Mouse (Mus musculus) cerebellum, adult 9-10 months (tissue): ENCODE measurements around the gene Gm9268.
"Not testable (repeated sequence)": the region's sequence is repeated elsewhere in the genome, so short reads cannot be mapped to it uniquely, and the experiment has no call there.

Experiments used
- DNase-seq: peaks from one replicate; pipeline ENCODE4 v3.0.0; 2022

The Gm9268 gene

DNA sequence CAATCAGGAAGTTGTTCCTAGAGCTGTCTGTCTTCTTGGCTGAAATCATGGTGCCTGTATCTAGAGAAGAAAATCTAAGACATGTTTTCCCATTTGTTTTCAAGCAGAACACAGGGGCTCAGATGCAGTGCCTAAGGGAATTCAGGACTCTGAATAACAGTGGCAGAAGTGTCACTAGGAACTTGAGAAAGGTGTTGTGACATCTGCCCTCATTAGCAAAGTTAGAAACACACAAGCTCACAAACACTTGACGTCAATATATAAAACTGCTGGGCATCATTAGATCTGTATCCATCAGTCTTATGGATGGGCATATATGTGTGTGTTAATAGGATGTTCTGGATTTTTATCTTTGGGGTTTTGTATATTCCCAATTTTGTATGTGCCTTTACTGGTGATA is at the start of gene Gm9268:
Gene Gm9268, plus strand, starts transcription at position 301 of the 400 bp plus-strand sequence.
- not testable (repeated sequence) for DNase-seq

- DNase-seq: no peak
Measured at GRCm38 (mm10) chr7:42980098-42980497, 38.5 kb upstream of the Gm9268 start.

DNA sequence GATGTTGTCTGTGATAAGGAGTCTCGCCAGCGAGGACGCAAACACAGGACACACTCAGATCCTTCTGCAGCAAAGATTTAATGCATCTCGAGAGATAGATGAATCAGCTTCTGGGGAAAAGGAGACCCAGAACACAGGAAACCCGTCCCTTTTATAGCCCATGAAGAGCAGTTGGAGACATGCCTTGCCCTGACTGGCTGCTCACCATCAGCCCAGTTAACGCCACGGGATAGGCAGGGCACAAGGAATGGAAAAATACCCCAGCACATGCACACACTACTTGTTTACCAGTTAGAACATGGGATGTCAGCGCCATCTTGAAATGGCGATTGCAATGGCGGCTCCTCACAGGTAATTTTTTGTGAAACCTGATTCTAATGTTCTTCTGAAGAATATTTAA is 37.8 kb upstream of the Gm9268 start:
- DNase-seq: no peak

DNA sequence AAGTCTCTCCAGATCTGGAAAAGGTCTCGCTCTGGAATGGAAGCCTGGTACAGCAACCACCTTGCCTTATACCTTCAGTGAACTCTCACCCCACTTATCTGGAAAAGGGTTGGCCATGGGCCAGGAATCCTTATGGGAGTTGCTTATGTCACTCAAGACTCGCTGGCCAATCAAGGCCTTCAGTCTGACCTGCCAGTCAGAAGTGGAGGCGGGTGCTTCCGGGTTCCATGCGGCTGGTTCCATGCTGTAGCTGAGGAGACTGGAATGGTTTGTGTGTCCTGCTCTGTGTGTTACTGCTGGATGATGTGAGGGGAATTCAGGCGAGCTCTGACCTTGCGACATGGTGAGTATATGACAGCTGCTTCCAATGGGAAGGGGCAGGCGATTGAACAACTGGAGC is 59.3 kb downstream of the Gm9268 start:
- DNase-seq: no peak
